Mouse (Mus musculus) urinary bladder, adult 2 months (tissue): ENCODE data around the gene Bivm. TPM values are rescaled to one million over a fixed set of nuclear protein-coding genes. Genes with fewer than 3 reads are reported as not detected.

Experiments used
- DNase-seq: peaks from one replicate; pipeline ENCODE4 v3.0.0; 2022; ENCODE audit warnings: low spot score
- polyA plus RNA-seq: library from polyadenylated mRNA; depleted of rRNA; stranded (reverse); fragments of >200 nt; gene quantifications from 2 replicates; pipeline ENCODE4 v1.2.3, GENCODE M21; 2012; rRNA removed

The Bivm gene
- polyA plus RNA-seq, 1 experiment = 11.5 TPM

DNA sequence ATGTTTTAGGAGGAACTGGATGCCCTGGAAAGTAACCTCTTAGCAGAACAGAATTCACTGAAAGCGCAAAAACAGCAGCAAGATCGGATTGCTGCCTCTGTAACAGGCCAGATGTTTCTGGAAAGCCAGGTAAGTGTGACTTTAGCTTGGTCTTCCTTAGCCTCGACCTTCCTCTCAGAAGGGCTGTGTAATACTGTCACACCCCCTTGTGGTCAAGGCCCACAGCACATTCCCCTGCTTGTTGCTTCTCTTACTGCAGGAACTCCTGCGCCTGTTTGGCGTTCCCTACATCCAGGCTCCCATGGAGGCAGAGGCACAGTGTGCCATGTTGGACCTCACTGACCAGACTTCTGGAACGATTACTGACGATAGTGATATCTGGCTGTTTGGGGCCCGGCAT is 55.1 kb downstream of the Bivm start:
- no peak for DNase-seq

DNA sequence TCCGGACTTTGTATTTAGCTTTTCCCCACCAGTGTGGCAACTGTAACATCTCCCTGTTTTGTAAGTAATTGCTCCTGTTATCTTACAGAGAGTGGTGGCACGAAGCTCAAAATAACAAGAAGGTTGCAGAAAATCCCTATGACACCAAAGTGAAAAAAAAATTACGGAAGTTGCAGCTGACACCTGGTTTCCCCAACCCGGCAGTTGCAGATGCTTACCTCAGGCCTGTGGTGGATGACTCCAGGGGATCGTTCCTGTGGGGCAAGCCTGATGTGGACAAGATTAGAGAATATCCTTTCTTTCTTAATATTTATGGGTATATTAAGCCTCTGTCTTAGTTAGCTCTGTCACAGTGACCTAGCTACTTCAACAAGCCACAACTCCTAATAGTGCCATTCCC is 59.3 kb downstream of the Bivm start:
- no peak for DNase-seq

DNA sequence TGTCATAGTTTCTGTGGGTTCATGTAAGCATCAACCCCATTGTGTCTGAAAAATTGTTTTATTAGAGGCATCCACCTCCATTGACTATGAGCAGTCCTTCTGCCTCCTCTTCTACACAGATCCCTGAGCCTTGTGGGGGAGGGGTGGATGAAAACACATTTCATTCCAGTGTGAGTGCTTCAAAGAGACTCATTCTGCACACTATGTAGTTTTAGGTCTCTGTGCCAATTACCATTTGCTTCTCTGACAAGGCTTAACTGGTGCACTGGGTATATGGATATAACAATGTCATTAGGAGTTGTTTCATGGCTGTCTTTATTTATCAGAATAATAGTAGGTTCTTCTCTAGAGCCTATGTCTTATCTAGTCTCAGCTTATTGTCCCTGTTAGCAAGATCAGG is 67.6 kb downstream of the Bivm start:
- no peak for DNase-seq

Other genes starting within 250 kb of the Bivm start
- 22.8 and 22.9 TPM in 2 replicates for gene Tpp2, start 185.3 kb upstream of the Bivm start, polyA plus RNA-seq
- not detected in 2 replicates for gene Mettl21c, start 98.9 kb upstream of the Bivm start, polyA plus RNA-seq
- 0.01 and 0.03 TPM in 2 replicates for gene Gm8251, start 57.0 kb upstream of the Bivm start, polyA plus RNA-seq
- 6.4 and 10.6 TPM in 2 replicates for gene Tex30, start 16.5 kb upstream of the Bivm start, polyA plus RNA-seq
- gene Kdelc1, start 149 bp upstream of the Bivm start, polyA plus RNA-seq = 26.7 and 30.7 TPM in 2 replicates
- gene Ercc5, start 28.8 kb downstream of the Bivm start, polyA plus RNA-seq = 21.3 and 22.9 TPM in 2 replicates
- gene Mettl21e, start 100.0 kb downstream of the Bivm start, polyA plus RNA-seq = 0.03 TPM in 1 of 2 replicates, not detected in the other